Mouse (Mus musculus): Measurements from ENCODE around the gene Lrrc51. TPM values are rescaled to one million over a fixed set of nuclear protein-coding genes. Genes with fewer than 3 reads are reported as not detected.

Lrrc51 gene
- total and polyA plus RNA-seq, 2 experiments, result 3.3 to 5.2 TPM

DNA sequence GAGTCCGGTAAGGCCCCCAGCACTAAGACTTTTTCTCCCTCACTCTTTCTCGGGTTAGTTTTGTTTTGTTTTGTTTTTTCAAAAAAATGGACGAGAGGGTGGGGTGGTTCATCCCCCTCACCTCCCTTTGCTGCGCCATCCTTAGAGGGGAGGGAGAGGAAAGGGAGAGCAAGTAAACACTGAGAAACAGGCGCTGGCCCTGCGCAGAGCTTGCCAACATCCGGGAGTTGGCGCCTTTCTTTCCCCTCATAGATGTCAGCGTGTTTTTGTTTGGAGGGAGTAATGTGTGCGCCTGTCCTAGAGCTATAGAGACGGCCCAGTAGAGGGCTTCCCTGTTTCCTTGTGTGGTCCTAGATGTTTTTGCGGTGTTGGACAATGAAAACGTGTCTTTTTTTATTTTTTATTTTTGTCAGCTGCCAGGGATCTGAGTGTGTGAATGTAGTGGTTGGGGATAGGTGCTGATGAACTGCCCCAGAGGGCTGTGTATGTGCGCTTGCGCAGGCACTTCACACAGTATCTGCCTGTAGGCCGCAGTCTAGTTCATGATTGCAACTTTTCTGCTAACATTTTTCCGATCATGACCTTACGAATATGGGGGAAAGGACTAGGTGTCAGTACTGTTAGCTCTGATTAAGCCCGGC is 37.2 kb upstream of the Lrrc51 start:
- Histone ChIP-seq H3K79me2 (ENCODE audit: control insufficient read depth, insufficient read depth, low read length) (peaks cover 29% of the 10 kb centered on the region; the same call in 1 of the 2 replicates), H3K4me3 (ENCODE audit: insufficient read depth, low read depth, low read length) (peak overlapping the region; percentile 90), H3K4me1 (ENCODE audit: control insufficient read depth, insufficient read depth, low read length) (peaks cover 19% of the 10 kb centered on the region), H3K27ac (replicated peaks; ENCODE audit: insufficient read depth, low read depth, low read length) (peak overlapping the region; percentile 90), H3K27me3 (ENCODE audit: control insufficient read depth, insufficient read depth, low read length) (no peaks in the 10 kb centered on the region), H3K36me3 (ENCODE audit: control insufficient read depth, insufficient read depth, low read length) (no peaks in the 10 kb centered on the region), H3K9ac (ENCODE audit: low read depth, low read length) (peak overlapping the region; percentile 75)
- peak; percentile 86 for DNase-seq (ENCODE audit: extremely low read depth, low read depth, low spot score)
- 1% methylated on average over 19 of the region's 19 CpGs for WGBS
- TF ChIP-seq CTCF (IDR thresholded peaks at IDR 0.05; ENCODE audit: low read depth, low read length), result no peak

GRCm38 (mm10) chr7:101970429-101970775 is 36.7 kb upstream of the Lrrc51 start:
- under 1% methylated on average over 17 of the region's 17 CpGs for WGBS
- Histone ChIP-seq H3K79me2 (ENCODE audit: control insufficient read depth, insufficient read depth, low read length) (peaks cover 28% of the 10 kb centered on the region; the same call in 1 of the 2 replicates), H3K9ac (ENCODE audit: low read depth, low read length) (peak overlapping the region; percentile 92), H3K4me1 (ENCODE audit: control insufficient read depth, insufficient read depth, low read length) (peaks cover 22% of the 10 kb centered on the region), H3K4me3 (ENCODE audit: insufficient read depth, low read depth, low read length) (peak overlapping the region; percentile 90), H3K27me3 (ENCODE audit: control insufficient read depth, insufficient read depth, low read length) (no peaks in the 10 kb centered on the region), H3K27ac (replicated peaks; ENCODE audit: insufficient read depth, low read depth, low read length) (peak overlapping the region; percentile 97), H3K36me3 (ENCODE audit: control insufficient read depth, insufficient read depth, low read length) (no peaks in the 10 kb centered on the region)
- TF ChIP-seq CTCF (IDR thresholded peaks at IDR 0.05; ENCODE audit: low read depth, low read length), result no peak
- no peak for TF ChIP-seq POLR2A (IDR thresholded peaks at IDR 0.05; ENCODE audit: extremely low read depth, insufficient read depth, low read length)
- peak; percentile 88 for DNase-seq (ENCODE audit: extremely low read depth, low read depth, low spot score)

DNA sequence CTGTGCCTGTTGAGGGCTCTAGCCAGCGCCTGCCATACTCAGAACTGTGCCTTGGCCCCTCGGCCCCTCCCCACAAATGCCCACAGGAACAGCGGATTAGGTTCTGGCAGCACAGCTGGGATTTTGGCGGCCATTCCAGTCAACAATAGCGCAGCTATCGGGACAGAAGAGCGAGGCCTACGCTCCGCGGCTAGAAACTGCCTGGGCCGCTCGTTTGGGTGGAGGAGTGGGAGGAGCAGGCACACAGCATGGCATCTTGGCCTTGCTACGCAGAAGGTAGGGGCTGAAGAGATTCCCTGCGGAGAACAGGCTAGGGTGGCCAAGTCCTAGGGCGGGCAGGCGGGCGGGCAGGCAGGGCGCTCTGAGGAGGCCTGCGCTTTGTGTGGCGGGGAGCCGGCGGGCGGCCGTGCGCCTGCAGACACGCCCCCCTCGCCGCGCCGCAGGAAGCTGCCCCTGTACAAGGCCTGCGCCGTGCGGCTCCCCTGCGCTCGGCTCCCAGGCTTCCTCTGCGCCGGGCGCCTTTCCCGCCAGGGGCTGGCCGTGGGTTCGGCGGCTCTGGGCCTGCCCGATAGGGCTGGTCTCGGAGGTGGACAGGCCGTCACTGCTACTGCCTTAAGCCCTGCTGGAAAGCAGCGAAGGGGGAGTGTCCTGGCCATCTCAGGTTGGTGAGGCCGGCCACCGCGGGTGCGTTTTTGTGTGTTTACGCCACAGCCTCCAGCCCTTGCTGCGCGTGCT is 36.2 kb upstream of the Lrrc51 start:
- Histone ChIP-seq H3K27ac (replicated peaks; ENCODE audit: insufficient read depth, low read depth, low read length) (peak overlapping the region; percentile 97), H3K36me3 (ENCODE audit: control insufficient read depth, insufficient read depth, low read length) (no peaks in the 10 kb centered on the region), H3K79me2 (ENCODE audit: control insufficient read depth, insufficient read depth, low read length) (peaks cover 24% of the 10 kb centered on the region; the same call in 1 of the 2 replicates), H3K9ac (ENCODE audit: low read depth, low read length) (peak overlapping the region; percentile 92), H3K27me3 (ENCODE audit: control insufficient read depth, insufficient read depth, low read length) (no peaks in the 10 kb centered on the region), H3K4me3 (ENCODE audit: insufficient read depth, low read depth, low read length) (peak overlapping the region; percentile 90), H3K4me1 (ENCODE audit: control insufficient read depth, insufficient read depth, low read length) (peaks cover 24% of the 10 kb centered on the region)
- under 1% methylated on average over 53 of the region's 53 CpGs for whole genome bisulfite sequencing
- DNase-seq (ENCODE audit: extremely low read depth, low read depth, low spot score), result peak; percentile 81
- TF ChIP-seq POLR2A (IDR thresholded peaks at IDR 0.05; ENCODE audit: extremely low read depth, insufficient read depth, low read length) (no peak; the same call in 1 of the 2 replicates), CTCF (IDR thresholded peaks at IDR 0.05; ENCODE audit: low read depth, low read length) (no peak)

GRCm38 (mm10) chr7:101968751-101969150 is 35.1 kb upstream of the Lrrc51 start:
- Histone ChIP-seq H3K36me3 (ENCODE audit: control insufficient read depth, insufficient read depth, low read length) (no peaks in the 10 kb centered on the region), H3K4me1 (ENCODE audit: control insufficient read depth, insufficient read depth, low read length) (peaks cover 26% of the 10 kb centered on the region), H3K79me2 (ENCODE audit: control insufficient read depth, insufficient read depth, low read length) (peaks cover 18% of the 10 kb centered on the region; the same call in 1 of the 2 replicates), H3K27me3 (ENCODE audit: control insufficient read depth, insufficient read depth, low read length) (no peaks in the 10 kb centered on the region), H3K27ac (replicated peaks; ENCODE audit: insufficient read depth, low read depth, low read length) (peak overlapping the region; percentile 11; the same call in 1 of the 2 replicates), H3K9ac (ENCODE audit: low read depth, low read length) (no peak overlapping the region), H3K4me3 (ENCODE audit: insufficient read depth, low read depth, low read length) (no peak overlapping the region)
- 50% methylated on average over 2 of the region's 2 CpGs for WGBS
- DNase-seq (ENCODE audit: extremely low read depth, low read depth, low spot score), result no peak
- TF ChIP-seq POLR2A (IDR thresholded peaks at IDR 0.05; ENCODE audit: extremely low read depth, insufficient read depth, low read length) (no peak), CTCF (IDR thresholded peaks at IDR 0.05; ENCODE audit: low read depth, low read length) (no peak)

GRCm38 (mm10) chr7:101967256-101967655 is 33.6 kb upstream of the Lrrc51 start:
- Histone ChIP-seq H3K4me3 (ENCODE audit: insufficient read depth, low read depth, low read length) (no peak overlapping the region), H3K27ac (replicated peaks; ENCODE audit: insufficient read depth, low read depth, low read length) (no peak overlapping the region), H3K4me1 (ENCODE audit: control insufficient read depth, insufficient read depth, low read length) (peaks cover 18% of the 10 kb centered on the region), H3K27me3 (ENCODE audit: control insufficient read depth, insufficient read depth, low read length) (no peaks in the 10 kb centered on the region), H3K9ac (ENCODE audit: low read depth, low read length) (no peak overlapping the region), H3K36me3 (ENCODE audit: control insufficient read depth, insufficient read depth, low read length) (no peaks in the 10 kb centered on the region), H3K79me2 (ENCODE audit: control insufficient read depth, insufficient read depth, low read length) (peaks cover 9% of the 10 kb centered on the region; the same call in 1 of the 2 replicates)
- no peak for TF ChIP-seq CTCF (IDR thresholded peaks at IDR 0.05; ENCODE audit: low read depth, low read length)
- TF ChIP-seq POLR2A (IDR thresholded peaks at IDR 0.05; ENCODE audit: extremely low read depth, insufficient read depth, low read length), result no peak
- WGBS, result 98% methylated on average over 1 of the region's 1 CpGs
- no peak for DNase-seq (ENCODE audit: extremely low read depth, low read depth, low spot score)

- WGBS, result 50% methylated on average over 2 of the region's 2 CpGs
These were observed 31.9 kb upstream of the Lrrc51 start for GRCm38 (mm10) chr7:101965606-101966005.

More at GRCm38 (mm10) chr7:101965606-101966005, 31.9 kb upstream of the Lrrc51 start:
- Histone ChIP-seq H3K79me2 (ENCODE audit: control insufficient read depth, insufficient read depth, low read length) (peaks cover 9% of the 10 kb centered on the region; the same call in 1 of the 2 replicates), H3K27me3 (ENCODE audit: control insufficient read depth, insufficient read depth, low read length) (no peaks in the 10 kb centered on the region), H3K9ac (ENCODE audit: low read depth, low read length) (no peak overlapping the region), H3K4me1 (ENCODE audit: control insufficient read depth, insufficient read depth, low read length) (peaks cover 14% of the 10 kb centered on the region), H3K27ac (replicated peaks; ENCODE audit: insufficient read depth, low read depth, low read length) (no peak overlapping the region), H3K4me3 (ENCODE audit: insufficient read depth, low read depth, low read length) (no peak overlapping the region), H3K36me3 (ENCODE audit: control insufficient read depth, insufficient read depth, low read length) (no peaks in the 10 kb centered on the region)
- peak; percentile 27 for DNase-seq (ENCODE audit: extremely low read depth, low read depth, low spot score)
- TF ChIP-seq POLR2A (IDR thresholded peaks at IDR 0.05; ENCODE audit: extremely low read depth, insufficient read depth, low read length) (no peak), CTCF (IDR thresholded peaks at IDR 0.05; ENCODE audit: low read depth, low read length) (no peak)
